Mouse (Mus musculus): Measurements from ENCODE around the gene Rarg.

- TF ChIP-seq CTCF (IDR thresholded peaks at IDR 0.05; ENCODE audit: low read depth) = no peak
- no peak for TF ChIP-seq EP300 (optimal IDR thresholded peaks at IDR 0.05)
Observed at GRCm38 (mm10) chr15:102208092-102208561, 49.2 kb downstream of the Rarg start.
